Mouse (Mus musculus) left cerebral cortex, adult 6 months (tissue): ENCODE measurements around the gene Osmr. TPM values are rescaled to one million over a fixed set of nuclear protein-coding genes. Genes with fewer than 3 reads are reported as not detected.

ENCODE experiments used
- long read RNA-seq, 2 experiments: library from polyadenylated mRNA; unstranded; transcript quantifications; one replicate each; pipeline ENCODE4 v2.0.0; 2019 to 2020
- polyA plus RNA-seq: library from polyadenylated mRNA; unstranded; fragments of <200 nt; fragmentation: Nextera tagmentation; gene quantifications from 2 replicates; pipeline ENCODE4 v1.2.3, GENCODE M21; 2021

Gene Osmr
- 0.85 and 1.7 TPM in 2 replicates for polyA plus RNA-seq
- long read RNA-seq, experiment 1, partial matches to known transcripts, result 1 of 1 reads
- long read RNA-seq, experiment 1, other reads (novel, unspliced or antisense), result 0 of 1 reads
- long read RNA-seq, experiment 2, result 0 reads

GRCm38 (mm10) chr15:6874601-6875019, at the start of gene Osmr:
Gene Osmr, minus strand, starts transcription at chr15:6874969.

Other genes starting within 250 kb of the Osmr start
- 5.8 and 9.6 TPM in 2 replicates for gene Rictor, start 166.6 kb downstream of the Osmr start, polyA plus RNA-seq
- gene Lifr, start 215.6 kb upstream of the Osmr start, polyA plus RNA-seq, result 15.9 and 27.4 TPM in 2 replicates